Mouse (Mus musculus): ENCODE data around the gene Sdhc.
"Not testable (repeated sequence)": the region's sequence is repeated elsewhere in the genome, so short reads cannot be mapped to it uniquely, and the experiment has no call there.

Gene Sdhc

GRCm38 (mm10) chr1:171078419-171078818, 72.0 kb downstream of the Sdhc start:
- DNase-seq: not testable (repeated sequence)

GRCm38 (mm10) chr1:171077955-171078354, 72.4 kb downstream of the Sdhc start:
- DNase-seq: peak in 1 of 2 experiments; percentile 22

GRCm38 (mm10) chr1:171077192-171077591, 73.2 kb downstream of the Sdhc start:
- not testable (repeated sequence) for DNase-seq
